Mouse (Mus musculus) inflammation-experienced regulatory T-cells, adult 16 weeks (primary cell): ENCODE data around the gene Vpreb2. TPM values are rescaled to one million over a fixed set of nuclear protein-coding genes. Genes with fewer than 3 reads are reported as not detected.

Source experiments
- polyA plus RNA-seq: library from polyadenylated mRNA; unstranded; fragments of 100-300 nt; shearing (Covaris generic); gene quantifications from one replicate; pipeline ENCODE4 v1.2.1, GENCODE M21; 2017

Vpreb2 gene
- polyA plus RNA-seq, result not detected

DNA sequence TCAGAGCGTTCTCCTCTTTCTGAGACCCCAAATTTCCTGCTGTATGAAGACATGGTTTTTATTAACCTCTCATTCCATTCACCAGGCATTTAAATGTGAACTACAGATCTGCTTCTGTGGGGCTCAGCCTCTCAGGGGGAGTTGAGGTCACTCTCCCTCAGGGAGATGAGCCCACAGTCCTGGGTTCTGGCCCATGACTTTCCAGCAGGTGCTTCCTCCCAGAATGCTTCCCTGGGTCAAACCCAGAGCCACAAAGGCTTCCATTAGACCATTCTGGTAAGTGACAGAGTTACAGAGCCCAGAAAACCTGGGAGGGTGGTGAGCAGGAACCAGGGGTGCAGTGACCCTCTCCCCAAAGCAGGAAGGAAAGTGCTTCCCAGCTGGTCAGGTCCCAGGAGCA is at the start of gene Vpreb2:
Gene Vpreb2, plus strand, starts transcription at position 301 of the 400 bp plus-strand sequence.

Other genes with a start within 250 kb of the Vpreb2 start
- 201 TPM for gene Med15, start 247.5 kb upstream of the Vpreb2 start, polyA plus RNA-seq
- 18.3 TPM for gene Klhl22, start 220.8 kb upstream of the Vpreb2 start, polyA plus RNA-seq
- not detected for gene Scarf2, start 183.1 kb upstream of the Vpreb2 start, polyA plus RNA-seq
- gene B830017H08Rik, start 147.3 kb upstream of the Vpreb2 start, polyA plus RNA-seq, result not detected
- gene Car15, start 142.1 kb upstream of the Vpreb2 start, polyA plus RNA-seq, result 2.0 TPM
- not detected for gene Gm20518, start 88.8 kb upstream of the Vpreb2 start, polyA plus RNA-seq
- not detected for gene Tssk1, start 86.2 kb upstream of the Vpreb2 start, polyA plus RNA-seq
- 82.8 TPM for gene Dgcr2, start 81.9 kb upstream of the Vpreb2 start, polyA plus RNA-seq
- gene Tssk2, start 81.8 kb upstream of the Vpreb2 start, polyA plus RNA-seq, result not detected
- gene Ess2, start 69.1 kb upstream of the Vpreb2 start, polyA plus RNA-seq, result 71.3 TPM
- not detected for gene Gsc2, start 65.4 kb upstream of the Vpreb2 start, polyA plus RNA-seq
- gene Slc25a1, start 52.2 kb upstream of the Vpreb2 start, polyA plus RNA-seq, result 30.6 TPM
- 40.5 TPM for gene Dgcr6, start 72.4 kb downstream of the Vpreb2 start, polyA plus RNA-seq
- 8.2 TPM for gene Prodh, start 109.8 kb downstream of the Vpreb2 start, polyA plus RNA-seq
- gene Rtn4r, start 147.2 kb downstream of the Vpreb2 start, polyA plus RNA-seq, result not detected
- gene Ccdc188, start 237.5 kb downstream of the Vpreb2 start, polyA plus RNA-seq, result not detected